19 mouse cellular contexts compared by ENCODE assay signal in the genomic region with DNA sequence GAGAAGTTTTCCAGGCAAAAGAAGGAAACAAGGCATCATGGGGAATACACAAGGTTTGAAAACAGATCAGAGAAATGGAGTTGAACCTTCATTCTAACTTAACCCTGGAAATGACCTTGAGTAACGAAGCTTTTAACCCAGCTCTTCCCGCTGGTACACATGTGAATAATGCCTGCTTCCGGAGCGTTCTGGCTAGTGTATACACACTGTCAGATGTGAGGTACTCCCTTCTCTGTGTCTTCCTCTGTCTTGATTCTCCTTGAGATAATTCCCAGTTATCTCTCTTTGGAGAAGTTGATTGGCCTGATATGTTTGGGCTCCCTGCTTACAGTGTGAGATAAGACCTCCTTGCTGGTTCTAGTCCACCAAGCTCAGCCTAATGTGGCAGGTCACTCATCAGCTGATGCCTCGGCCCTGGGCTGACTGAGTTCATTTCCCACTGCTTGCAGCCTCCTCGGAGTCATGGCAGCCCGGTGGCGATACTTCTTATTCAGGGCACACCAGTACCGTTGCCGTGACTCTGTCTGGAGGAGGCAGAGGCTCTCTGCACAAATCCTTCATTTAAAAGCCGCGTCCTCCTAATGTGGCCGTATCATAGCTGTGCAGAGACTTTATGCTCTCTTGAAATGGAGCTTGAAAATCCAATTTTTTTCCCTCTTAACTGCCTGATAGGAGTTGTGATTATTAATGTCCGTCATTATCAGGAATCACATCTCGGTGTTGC.
DNase-seq lines count a peak whose midpoint lies in the region; ATAC-seq and TF ChIP-seq lines count a peak whose summit lies in the region.
"Had no signal": no experiment of that assay in that cellular context is flagged by ENCODE, and none has a peak within 500 bp of the region (broad histone marks: within the 10 kb centered on the region; RNA-seq: fewer than 3 reads in every experiment).

No protein-coding gene starts in this region.

- DNase-seq in forebrain, embryonic 10.5 days (ENCODE audit: extremely low spot score, low spot score) = no peak
- no peak for DNase-seq in hindbrain, postnatal 0 days (ENCODE audit: low spot score)
- DNase-seq in hindbrain, embryonic 11.5 days (ENCODE audit: low spot score) = no peak
- DNase-seq in lung, postnatal 0 days (ENCODE audit: low spot score) = peak; percentile 18
- no peak for DNase-seq in lung, postnatal 10 days
- DNase-seq in brain, embryonic 14.5 days (ENCODE audit: low read depth) = peak; percentile 54
- no peak for DNase-seq in cerebellum, adult 9-10 months
- DNase-seq: cerebellum, adult 11 months; cerebellum, postnatal 14 days; kidney, adult 11 months; kidney, postnatal 10 days; right cerebral cortex, postnatal 25 days; thymus, postnatal 36 days had no signal

- H3K9me3 ChIP-seq in forebrain, embryonic 13.5 days (replicated peaks) = no peaks in the 10 kb centered on the region
- no peaks in the 10 kb centered on the region for H3K9me3 ChIP-seq in forebrain, embryonic 10.5 days
- H3K9me3 ChIP-seq in hindbrain, postnatal 0 days (ENCODE audit: low read length) = no peaks in the 10 kb centered on the region
- no peaks in the 10 kb centered on the region for H3K9me3 ChIP-seq in hindbrain, embryonic 11.5 days (ENCODE audit: control insufficient read depth, low read length)
- no peaks in the 10 kb centered on the region for H3K9me3 ChIP-seq in lung, postnatal 0 days (ENCODE audit: low read length)
- H3K9me3 ChIP-seq: embryonic facial prominence, embryonic 13.5 days; hindbrain, embryonic 10.5 days; limb, embryonic 15.5 days; liver, embryonic 15.5 days; midbrain, embryonic 12.5 days had no signal

- H3K27me3 ChIP-seq in forebrain, embryonic 13.5 days = no peaks in the 10 kb centered on the region
- H3K27me3 ChIP-seq in forebrain, embryonic 10.5 days (ENCODE audit: poor library complexity, severe bottlenecking) = no peaks in the 10 kb centered on the region
- no peaks in the 10 kb centered on the region for H3K27me3 ChIP-seq in hindbrain, postnatal 0 days (ENCODE audit: insufficient read depth, low read length)
- no peaks in the 10 kb centered on the region for H3K27me3 ChIP-seq in hindbrain, embryonic 11.5 days (ENCODE audit: control insufficient read depth, insufficient read depth, low read length)
- H3K27me3 ChIP-seq in lung, postnatal 0 days (replicated peaks; ENCODE audit: insufficient read depth, low read length) = no peaks in the 10 kb centered on the region
- H3K27me3 ChIP-seq: embryonic facial prominence, embryonic 13.5 days; limb, embryonic 15.5 days; liver, embryonic 15.5 days; midbrain, embryonic 12.5 days had no signal

- TF ChIP-seq POLR2A in brain, embryonic 14.5 days (IDR thresholded peaks at IDR 0.05; ENCODE audit: borderline replicate concordance, extremely low read depth, insufficient read depth, insufficient read length, poor library complexity, severe bottlenecking) = no peak

- no peak overlapping the region for H3K4me3 ChIP-seq in forebrain, embryonic 13.5 days
- no peak overlapping the region for H3K4me3 ChIP-seq in forebrain, embryonic 10.5 days
- H3K4me3 ChIP-seq in hindbrain, postnatal 0 days (ENCODE audit: low read length) = no peak overlapping the region
- no peak overlapping the region for H3K4me3 ChIP-seq in hindbrain, embryonic 11.5 days (ENCODE audit: low read depth, low read length)
- no peak overlapping the region for H3K4me3 ChIP-seq in lung, postnatal 0 days (ENCODE audit: low read depth, low read length)
- H3K4me3 ChIP-seq: embryonic facial prominence, embryonic 13.5 days; hindbrain, embryonic 10.5 days; limb, embryonic 15.5 days; liver, embryonic 15.5 days; midbrain, embryonic 12.5 days had no signal

- no peak overlapping the region for H3K4me2 ChIP-seq in forebrain, embryonic 13.5 days
- no peak overlapping the region for H3K4me2 ChIP-seq in hindbrain, postnatal 0 days (ENCODE audit: low read depth, low read length)
- H3K4me2 ChIP-seq in hindbrain, embryonic 11.5 days (replicated peaks; ENCODE audit: low read depth, low read length) = no peak overlapping the region
- no peak overlapping the region for H3K4me2 ChIP-seq in lung, postnatal 0 days (replicated peaks; ENCODE audit: low read depth, low read length)
- H3K4me2 ChIP-seq: embryonic facial prominence, embryonic 13.5 days; limb, embryonic 15.5 days; liver, embryonic 15.5 days; midbrain, embryonic 12.5 days had no signal

- no peak for ATAC-seq in forebrain, embryonic 13.5 days
- ATAC-seq in hindbrain, postnatal 0 days = 0 out of 2 replicates have a peak, but pooled peaks have one; percentile 38
- ATAC-seq in hindbrain, embryonic 11.5 days (ENCODE audit: low FRiP score) = no peak
- ATAC-seq in lung, postnatal 0 days = peak; percentile 53; the same call in 1 of the 2 replicates

- TF ChIP-seq CTCF in hindbrain, postnatal 0 days (IDR thresholded peaks at IDR 0.05; ENCODE audit: low read depth) = no peak
- no peak for TF ChIP-seq CTCF in lung, postnatal 0 days (IDR thresholded peaks at IDR 0.05)
- no peak for TF ChIP-seq CTCF in brain, embryonic 14.5 days (IDR thresholded peaks at IDR 0.05; ENCODE audit: borderline replicate concordance, extremely low read depth, insufficient read depth, insufficient read length)

- H3K9ac ChIP-seq in forebrain, embryonic 13.5 days = no peak overlapping the region
- no peak overlapping the region for H3K9ac ChIP-seq in hindbrain, postnatal 0 days (replicated peaks; ENCODE audit: low read length)
- no peak overlapping the region for H3K9ac ChIP-seq in hindbrain, embryonic 11.5 days (ENCODE audit: low read depth, low read length)
- H3K9ac ChIP-seq in lung, postnatal 0 days (replicated peaks; ENCODE audit: low read depth) = no peak overlapping the region
- H3K9ac ChIP-seq: embryonic facial prominence, embryonic 13.5 days; limb, embryonic 15.5 days; liver, embryonic 15.5 days; midbrain, embryonic 12.5 days had no signal

- WGBS in forebrain, embryonic 13.5 days = 83% methylated on average over 15 of the region's 15 CpGs
- WGBS in forebrain, embryonic 10.5 days = 95% methylated on average over 15 of the region's 15 CpGs
- WGBS in hindbrain, postnatal 0 days = 67% methylated on average over 15 of the region's 15 CpGs
- 88% methylated on average over 15 of the region's 15 CpGs for WGBS in hindbrain, embryonic 11.5 days
- 73% methylated on average over 15 of the region's 15 CpGs for WGBS in lung, postnatal 0 days

- peaks cover 43% of the 10 kb centered on the region for H3K4me1 ChIP-seq in forebrain, embryonic 13.5 days
- peaks cover 8% of the 10 kb centered on the region; the same call in 1 of the 2 replicates for H3K4me1 ChIP-seq in forebrain, embryonic 10.5 days
- H3K4me1 ChIP-seq in hindbrain, postnatal 0 days (ENCODE audit: insufficient read depth, low read length) = no peaks in the 10 kb centered on the region
- no peaks in the 10 kb centered on the region for H3K4me1 ChIP-seq in hindbrain, embryonic 11.5 days (replicated peaks; ENCODE audit: control insufficient read depth, insufficient read depth, low read length)
- H3K4me1 ChIP-seq in lung, postnatal 0 days (ENCODE audit: insufficient read depth, low read depth, low read length) = no peaks in the 10 kb centered on the region
- H3K4me1 ChIP-seq: limb, embryonic 15.5 days; liver, embryonic 15.5 days had no signal

- 0 out of 2 replicates have a peak, but pooled peaks have one; percentile 8 for TF ChIP-seq EP300 in lung, postnatal 0 days (IDR thresholded peaks at IDR 0.05)

- H3K36me3 ChIP-seq in forebrain, embryonic 13.5 days (ENCODE audit: poor library complexity, severe bottlenecking) = peaks cover 10% of the 10 kb centered on the region
- H3K36me3 ChIP-seq in forebrain, embryonic 10.5 days (replicated peaks) = peaks cover 68% of the 10 kb centered on the region
- no peaks in the 10 kb centered on the region; the same call in 1 of the 2 replicates for H3K36me3 ChIP-seq in hindbrain, postnatal 0 days (ENCODE audit: insufficient read depth, low read length)
- no peaks in the 10 kb centered on the region for H3K36me3 ChIP-seq in hindbrain, embryonic 11.5 days (ENCODE audit: control insufficient read depth, insufficient read depth, low read length)
- peaks cover 19% of the 10 kb centered on the region; the same call in 1 of the 2 replicates for H3K36me3 ChIP-seq in lung, postnatal 0 days (ENCODE audit: insufficient read depth, low read length)
- H3K36me3 ChIP-seq: liver, embryonic 15.5 days had no signal

- 0 out of 2 replicates have a peak overlapping the region, but pooled peaks have one; percentile 40 for H3K27ac ChIP-seq in forebrain, embryonic 13.5 days
- H3K27ac ChIP-seq in forebrain, embryonic 10.5 days = no peak overlapping the region
- no peak overlapping the region; the same call in 1 of the 2 replicates for H3K27ac ChIP-seq in hindbrain, postnatal 0 days
- H3K27ac ChIP-seq in hindbrain, embryonic 11.5 days (ENCODE audit: low read depth, low read length) = no peak overlapping the region
- 0 out of 2 replicates have a peak overlapping the region, but pooled peaks have one; percentile 1 for H3K27ac ChIP-seq in lung, postnatal 0 days (ENCODE audit: low read length)
- H3K27ac ChIP-seq: embryonic facial prominence, embryonic 13.5 days; hindbrain, embryonic 10.5 days; limb, embryonic 15.5 days; liver, embryonic 15.5 days had no signal

Comparison
In these comparisons a context has a peak if more than half of its experiments do, and no peak if none do; other contexts are left out.
1. ATAC-seq: peak in hindbrain, postnatal 0 days (single experiment) and lung, postnatal 0 days (single experiment); none in forebrain, embryonic 13.5 days (single experiment) and hindbrain, embryonic 11.5 days (single experiment).
2. H3K27ac ChIP-seq: peak in forebrain, embryonic 13.5 days (single experiment) and lung, postnatal 0 days (single experiment); none in forebrain, embryonic 10.5 days (single experiment), hindbrain, postnatal 0 days (single experiment) and hindbrain, embryonic 11.5 days (single experiment).
3. DNase-seq: peak in lung, postnatal 0 days (single experiment) and brain, embryonic 14.5 days (single experiment); none in forebrain, embryonic 10.5 days (single experiment), hindbrain, postnatal 0 days (single experiment), hindbrain, embryonic 11.5 days (single experiment), lung, postnatal 10 days (single experiment) and cerebellum, adult 9-10 months (single experiment).